Mouse (Mus musculus) embryonic facial prominence, embryonic 10.5 days (tissue): ENCODE data around the gene Tmub1. TPM values are rescaled to one million over a fixed set of nuclear protein-coding genes. Genes with fewer than 3 reads are reported as not detected.
A peak's percentile ranks its signal among the peaks of the same experiment; 100 is the strongest.

ENCODE experiments used
- DNase-seq: peaks from one replicate; pipeline ENCODE4 v3.0.0-alpha.2; 2017; ENCODE audit warnings: low spot score
- H3K27ac ChIP-seq: fragments of 300-500 bp; sonication (generic); replicated peaks from 2 replicates; pipeline ENCODE4 v1.5.1; 2016; ENCODE audit warnings: mild to moderate bottlenecking
- H3K27me3 ChIP-seq: fragments of 300-500 bp; sonication (generic); replicated peaks from 2 replicates; pipeline ENCODE4 v1.6.1; 2016; ENCODE audit warnings: low read depth, mild to moderate bottlenecking; ENCODE audit not compliant: poor library complexity, severe bottlenecking
- H3K36me3 ChIP-seq: fragments of 300-500 bp; sonication (generic); replicated peaks from 2 replicates; pipeline ENCODE4 v1.6.1; 2016; ENCODE audit warnings: mild to moderate bottlenecking, moderate library complexity
- H3K4me1 ChIP-seq: fragments of 300-500 bp; sonication (generic); 2 replicates; pipeline ENCODE4 v1.6.1; 2016
- H3K4me3 ChIP-seq: fragments of 300-500 bp; sonication (generic); 2 replicates; pipeline ENCODE4 v1.5.1; 2016; ENCODE audit warnings: mild to moderate bottlenecking, moderate library complexity
- H3K9me3 ChIP-seq: fragments of 300-500 bp; sonication (generic); 2 replicates; pipeline ENCODE4 v1.6.1; 2016; ENCODE audit warnings: mild to moderate bottlenecking
- WGBS: fragments of 180-500 bp; shearing (Covaris S2); methylation state at CpG from one replicate; pipeline ENCODE4 v1.1.7; 2016; 5-methylcytosine and 5-hydroxymethylcytosine counted together
- polyA plus RNA-seq: library from polyadenylated mRNA; unstranded; fragments of >200 nt; fragmentation: Nextera tagmentation; extraction: Ambion mirVana; gene quantifications from 2 replicates; pipeline ENCODE4 v1.2.1, GENCODE M21; 2016

Tmub1 gene
- 24.7 and 25.0 TPM in 2 replicates for polyA plus RNA-seq

DNA sequence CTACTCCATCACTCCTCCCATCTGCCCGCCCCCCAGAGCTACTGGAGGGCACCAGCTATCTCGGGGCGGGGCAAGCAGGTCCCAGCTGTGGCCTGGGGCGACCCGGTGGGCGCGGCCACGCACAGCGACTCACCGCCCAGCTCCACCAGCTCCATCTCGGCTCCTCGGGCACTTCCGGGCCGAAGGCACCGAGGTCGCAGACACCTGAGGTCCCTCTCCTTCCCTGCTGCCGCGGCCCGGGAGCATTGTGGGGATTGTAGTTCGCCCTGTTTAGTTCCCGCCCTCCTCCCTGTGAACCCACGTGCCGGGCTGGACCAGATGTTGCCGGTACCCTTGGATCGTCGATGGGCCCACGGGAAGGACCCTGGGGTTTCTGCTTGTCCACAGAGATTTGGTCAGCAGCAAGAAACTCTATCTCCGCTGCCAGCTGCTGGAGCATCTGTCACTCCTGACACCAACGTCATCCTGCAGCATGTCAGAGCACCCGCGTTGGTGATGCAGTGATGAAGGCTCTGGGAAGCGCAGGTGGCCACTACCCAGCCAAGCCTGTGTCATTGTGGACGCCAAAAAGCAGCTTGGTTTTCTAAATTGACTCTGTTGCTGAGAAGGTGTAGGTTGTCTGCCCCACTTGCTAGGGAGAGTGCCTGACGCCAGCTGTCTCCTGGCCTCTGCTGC, at the start of gene Tmub1:
Gene Tmub1 (minus strand): TSS at position 231 of the 675 bp plus-strand sequence.
- Histone ChIP-seq H3K9me3 (no peaks in the 10 kb centered on the region), H3K4me1 (peaks cover 57% of the 10 kb centered on the region), H3K27ac (peak within 1 kb of the TSS; percentile 84), H3K4me3 (peak within 1 kb of the TSS; percentile 98), H3K36me3 (peaks cover 13% of the 10 kb centered on the region), H3K27me3 (peaks cover 22% of the 10 kb centered on the region)
- WGBS: 2% methylated on average over 34 of the region's 34 CpGs
- DNase-seq: peak; percentile 89

DNA sequence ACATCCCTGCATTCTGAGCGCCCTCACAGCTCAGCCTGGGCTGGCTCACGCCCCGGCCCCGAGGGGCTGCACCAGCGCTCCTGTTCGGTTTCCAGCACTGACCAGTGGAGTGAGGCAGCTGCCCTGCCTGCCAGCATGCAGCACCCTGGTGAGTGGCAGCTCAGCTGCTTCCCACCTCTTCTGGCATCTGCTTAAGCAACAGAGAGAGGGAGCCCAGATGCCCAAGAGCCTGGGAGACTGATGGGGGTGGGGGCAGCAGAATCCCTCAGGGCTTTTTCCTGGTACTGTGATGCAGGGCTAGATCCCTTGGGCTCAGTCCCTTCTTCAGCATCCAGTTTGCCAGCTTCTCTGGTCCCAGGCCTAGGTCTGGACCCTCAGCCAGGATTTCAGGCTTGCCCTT, 49.1 kb upstream of the Tmub1 start:
- no peak overlapping the region for H3K4me3 ChIP-seq
- H3K4me1 ChIP-seq: peaks cover 56% of the 10 kb centered on the region
- DNase-seq: no peak
- H3K27me3 ChIP-seq: no peaks in the 10 kb centered on the region
- H3K36me3 ChIP-seq: peaks cover 100% of the 10 kb centered on the region
- 43% methylated on average over 6 of the region's 6 CpGs for WGBS
- H3K27ac ChIP-seq: no peak overlapping the region; the same call in 1 of the 2 replicates
- H3K9me3 ChIP-seq: no peaks in the 10 kb centered on the region

DNA sequence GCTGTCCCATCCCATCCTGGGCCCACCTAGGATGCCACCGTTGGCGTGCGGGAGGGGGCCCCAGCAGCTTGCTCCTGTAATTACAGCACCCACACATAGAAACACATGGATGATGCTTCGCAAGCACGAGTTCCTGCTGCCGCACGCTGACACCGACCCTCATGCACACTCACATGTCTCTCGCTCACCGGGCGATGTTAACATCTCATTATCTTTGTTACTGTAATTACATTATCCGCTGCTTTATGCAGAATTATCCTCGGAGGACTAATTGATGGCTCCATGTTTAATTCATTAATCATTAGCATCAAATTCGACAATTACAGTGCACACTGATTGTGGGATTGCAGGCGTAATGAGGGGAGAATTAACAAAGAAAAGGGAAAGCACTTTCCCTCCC, 47.4 kb upstream of the Tmub1 start:
- Histone ChIP-seq H3K9me3 (no peaks in the 10 kb centered on the region), H3K36me3 (peaks cover 100% of the 10 kb centered on the region), H3K4me1 (peaks cover 47% of the 10 kb centered on the region), H3K27ac (no peak overlapping the region), H3K27me3 (no peaks in the 10 kb centered on the region), H3K4me3 (no peak overlapping the region)
- WGBS: 89% methylated on average over 15 of the region's 15 CpGs
- no peak for DNase-seq

DNA sequence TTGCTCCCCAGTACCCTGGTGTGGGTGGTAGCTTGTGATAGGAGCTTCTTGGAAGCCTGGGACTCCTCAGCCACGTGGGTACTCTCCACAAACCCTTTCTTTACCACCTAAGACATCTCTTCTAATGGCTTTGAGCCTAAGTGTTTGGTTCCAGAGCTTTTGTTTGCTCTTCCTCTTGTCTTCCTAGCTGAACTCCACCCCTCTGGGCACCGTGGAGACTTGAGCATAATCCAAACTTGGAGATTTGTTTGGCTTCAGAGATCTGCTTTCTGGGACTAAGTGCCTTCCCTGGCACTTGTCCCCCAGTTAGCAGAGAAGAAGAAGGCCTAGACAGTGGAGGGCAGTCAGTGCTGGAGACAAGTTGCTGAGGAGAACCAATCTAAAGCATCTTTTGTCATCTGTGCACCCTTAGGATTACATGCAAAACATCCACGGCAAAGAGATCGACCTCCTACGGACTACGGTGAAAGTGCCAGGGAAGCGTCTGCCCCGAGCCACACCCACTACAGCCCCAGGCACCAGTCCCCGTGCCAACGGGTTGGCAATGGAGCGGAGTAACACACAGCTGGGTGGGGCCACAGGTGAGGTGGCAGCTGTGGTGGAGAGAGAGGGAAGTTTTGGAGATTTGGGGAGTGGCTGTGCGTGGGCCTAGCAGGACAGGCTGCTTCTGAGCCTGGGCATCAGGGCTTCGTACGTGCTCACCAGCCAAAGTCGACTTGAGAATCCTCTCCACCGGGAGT, 45.1 kb upstream of the Tmub1 start:
- Histone ChIP-seq H3K4me1 (peaks cover 24% of the 10 kb centered on the region), H3K36me3 (peaks cover 100% of the 10 kb centered on the region)
- 88% methylated on average over 16 of the region's 16 CpGs for WGBS

DNA sequence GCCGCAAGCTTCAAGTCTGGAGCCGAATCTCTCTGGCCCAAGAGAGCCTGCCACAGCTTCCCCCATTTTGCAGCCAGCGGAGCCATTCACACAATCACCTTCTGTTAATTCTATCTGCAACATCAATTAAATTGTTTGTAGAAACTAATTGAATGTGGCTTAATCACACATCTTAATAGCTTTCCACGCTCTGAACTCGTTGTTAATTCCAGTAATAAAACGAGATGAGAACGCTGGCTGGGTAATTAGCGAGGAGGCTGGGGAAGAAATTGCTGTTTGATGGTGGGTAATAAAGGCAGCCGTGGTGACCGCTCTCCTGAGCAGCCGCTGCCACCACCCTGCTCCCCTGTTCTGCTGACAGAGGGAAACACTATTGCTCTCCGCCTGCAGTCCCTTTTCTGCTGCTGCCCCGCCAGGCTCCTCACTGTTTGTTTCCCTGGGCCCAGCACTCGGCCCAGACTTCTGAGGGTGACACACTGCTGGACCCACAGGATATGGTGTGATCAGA, 42.8 kb upstream of the Tmub1 start:
- no peaks in the 10 kb centered on the region for H3K9me3 ChIP-seq
- peaks cover 5% of the 10 kb centered on the region for H3K27me3 ChIP-seq
- peaks cover 14% of the 10 kb centered on the region for H3K4me1 ChIP-seq
- no peak overlapping the region for H3K27ac ChIP-seq
- no peak for DNase-seq
- H3K4me3 ChIP-seq: no peak overlapping the region
- 80% methylated on average over 14 of the region's 14 CpGs for WGBS
- H3K36me3 ChIP-seq: peaks cover 97% of the 10 kb centered on the region

More for the DNA sequence above, 45.1 kb upstream of the Tmub1 start:
- H3K27me3 ChIP-seq: no peaks in the 10 kb centered on the region
- H3K27ac ChIP-seq: no peak overlapping the region
- no peak for DNase-seq
- no peaks in the 10 kb centered on the region for H3K9me3 ChIP-seq
- no peak overlapping the region for H3K4me3 ChIP-seq

DNA sequence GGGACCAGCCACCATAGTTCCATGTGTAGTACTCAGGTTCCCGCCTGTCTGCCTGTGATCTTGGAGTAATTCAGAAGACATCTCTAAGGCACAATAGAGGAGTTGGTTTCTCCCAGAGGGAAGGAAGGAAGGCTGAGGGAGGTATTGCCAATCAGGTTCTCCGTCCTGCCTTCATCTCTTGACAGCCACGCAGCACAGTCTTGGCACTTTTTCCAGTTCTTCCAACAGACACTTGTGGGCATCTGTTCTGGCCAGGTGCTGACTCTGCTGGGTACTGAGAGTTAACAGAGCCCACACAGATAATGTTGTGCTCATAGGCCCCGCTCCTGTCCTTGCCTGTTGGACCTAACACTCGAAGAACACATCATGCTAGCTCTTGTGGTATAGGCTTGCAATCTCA, 39.1 kb upstream of the Tmub1 start:
- WGBS: 86% methylated on average over 5 of the region's 5 CpGs
- H3K27ac ChIP-seq: no peak overlapping the region
- no peak overlapping the region for H3K4me3 ChIP-seq
- peaks cover 94% of the 10 kb centered on the region for H3K36me3 ChIP-seq
- no peak for DNase-seq
- peaks cover 48% of the 10 kb centered on the region for H3K4me1 ChIP-seq
- no peaks in the 10 kb centered on the region for H3K9me3 ChIP-seq
- H3K27me3 ChIP-seq: peaks cover 30% of the 10 kb centered on the region

DNA sequence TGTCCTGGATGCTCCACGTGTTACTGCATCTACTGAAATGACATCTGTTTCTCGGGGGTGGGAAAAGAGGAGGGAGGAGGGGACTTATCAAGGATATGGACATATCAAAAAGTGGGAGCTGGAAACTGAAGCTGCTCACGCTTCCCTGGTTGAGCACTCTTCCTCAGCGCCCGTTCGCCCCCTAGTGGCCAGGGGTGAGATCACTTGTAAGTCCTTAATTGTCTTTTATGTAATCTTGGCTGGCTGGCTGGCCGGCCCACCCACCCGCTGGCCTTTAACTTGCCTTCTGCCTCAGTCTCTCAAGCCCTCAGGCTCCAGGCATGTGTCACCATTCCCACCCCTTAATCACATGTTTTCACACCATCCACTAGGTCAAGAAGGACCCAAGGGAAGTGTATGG, 38.4 kb upstream of the Tmub1 start:
- DNase-seq: peak; percentile 91
- H3K9me3 ChIP-seq: no peaks in the 10 kb centered on the region
- H3K4me3 ChIP-seq: no peak overlapping the region
- peaks cover 30% of the 10 kb centered on the region for H3K27me3 ChIP-seq
- H3K36me3 ChIP-seq: peaks cover 94% of the 10 kb centered on the region
- peaks cover 54% of the 10 kb centered on the region for H3K4me1 ChIP-seq
- H3K27ac ChIP-seq: no peak overlapping the region
- 2% methylated on average over 8 of the region's 8 CpGs for WGBS

DNA sequence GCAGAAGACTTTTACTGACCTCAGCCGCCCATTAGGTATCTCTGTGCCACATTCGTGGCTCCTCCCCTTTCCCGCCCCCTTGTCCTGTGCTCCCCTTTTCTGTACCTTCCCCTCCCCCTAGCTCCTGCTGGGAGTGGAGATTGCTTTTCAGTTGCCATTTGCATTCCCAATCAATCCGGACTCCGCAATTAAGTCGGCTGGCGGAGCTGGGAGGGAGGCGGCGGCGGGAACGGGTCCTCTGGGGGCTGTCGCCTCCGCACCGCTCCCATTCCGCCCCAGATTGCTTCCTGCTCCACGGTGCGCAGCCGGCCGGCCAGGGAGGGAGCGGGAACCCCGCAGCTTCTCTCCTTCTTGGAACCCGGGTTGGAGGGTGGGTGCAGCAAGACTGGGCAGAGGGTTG, 37.3 kb upstream of the Tmub1 start:
- Histone ChIP-seq H3K27me3 (peaks cover 30% of the 10 kb centered on the region), H3K4me3 (peak overlapping the region; percentile 41), H3K36me3 (peaks cover 94% of the 10 kb centered on the region), H3K9me3 (no peaks in the 10 kb centered on the region), H3K4me1 (peaks cover 63% of the 10 kb centered on the region), H3K27ac (peak overlapping the region; percentile 66)
- peak; percentile 50 for DNase-seq
- WGBS: 11% methylated on average over 22 of the region's 22 CpGs

DNA sequence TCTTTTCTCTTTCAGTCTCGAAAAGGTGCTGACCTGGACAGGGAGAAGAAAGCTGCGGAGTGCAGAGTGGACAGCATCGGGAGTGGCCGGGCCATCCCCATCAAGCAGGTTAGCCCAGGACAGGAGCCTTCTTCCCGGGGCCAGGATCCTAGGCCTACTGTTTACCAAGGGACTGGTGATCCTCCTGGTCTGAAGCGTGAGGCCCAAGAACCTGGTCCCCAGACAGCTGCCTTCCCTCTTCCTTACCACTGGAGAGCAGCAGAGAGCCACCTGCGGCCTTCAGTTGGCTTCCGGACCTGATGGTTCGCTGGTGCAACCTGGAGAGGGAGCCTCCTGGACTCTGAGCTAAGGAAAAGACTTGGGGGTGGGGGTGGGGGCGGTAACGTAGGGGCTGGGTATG, 35.7 kb upstream of the Tmub1 start:
- no peak overlapping the region for H3K4me3 ChIP-seq
- H3K4me1 ChIP-seq: peaks cover 63% of the 10 kb centered on the region
- peak; percentile 83 for DNase-seq
- peak overlapping the region; percentile 68; the same call in 1 of the 2 replicates for H3K27ac ChIP-seq
- peaks cover 94% of the 10 kb centered on the region for H3K36me3 ChIP-seq
- peaks cover 30% of the 10 kb centered on the region for H3K27me3 ChIP-seq
- no peaks in the 10 kb centered on the region for H3K9me3 ChIP-seq
- 24% methylated on average over 11 of the region's 11 CpGs for WGBS

DNA sequence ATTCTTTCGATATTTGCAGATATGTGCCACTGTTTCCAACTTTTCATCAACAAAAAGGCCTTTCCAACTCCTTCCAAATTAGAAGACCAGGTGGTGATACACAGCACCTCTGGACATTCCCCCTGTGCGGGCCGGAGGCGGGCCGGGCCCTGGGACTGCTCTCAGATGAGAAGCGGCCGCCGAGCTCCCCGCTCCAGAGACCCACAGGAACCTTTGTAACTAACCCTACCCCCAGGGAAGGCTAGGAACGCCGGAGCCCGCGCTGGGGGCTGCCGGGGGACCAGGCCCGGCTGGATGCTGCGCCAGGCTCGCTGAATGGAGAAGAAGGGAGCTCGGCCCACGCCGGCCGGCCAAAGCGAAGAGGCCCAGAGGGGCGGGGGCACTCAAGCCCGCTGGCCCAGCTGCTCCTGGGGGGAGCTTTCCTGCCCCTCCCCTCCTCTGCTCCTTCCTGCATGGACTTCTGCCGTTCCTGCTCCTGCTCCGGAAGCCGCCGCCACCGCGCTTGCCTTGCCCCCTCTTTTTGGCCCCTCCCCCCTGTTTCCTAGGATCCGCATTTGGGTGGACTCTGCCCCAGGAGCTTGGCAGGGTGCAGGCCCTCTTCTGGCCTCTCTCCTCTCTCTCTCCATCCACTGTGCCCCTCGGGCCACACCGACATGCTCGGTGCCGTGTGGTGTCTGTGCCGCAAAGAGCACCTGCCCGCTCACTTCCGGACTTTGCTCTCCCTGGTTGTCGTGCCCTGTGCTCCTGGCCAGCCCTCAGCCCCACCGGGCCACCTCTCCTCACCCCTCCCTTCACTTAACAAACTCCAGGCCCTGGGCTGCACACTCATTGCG, 34.8 kb upstream of the Tmub1 start:
- no peaks in the 10 kb centered on the region for H3K9me3 ChIP-seq
- H3K27me3 ChIP-seq: peaks cover 30% of the 10 kb centered on the region
- DNase-seq: peak; percentile 56
- H3K4me1 ChIP-seq: peaks cover 63% of the 10 kb centered on the region
- H3K27ac ChIP-seq: peak overlapping the region; percentile 68
- H3K36me3 ChIP-seq: peaks cover 94% of the 10 kb centered on the region
- WGBS: 36% methylated on average over 41 of the region's 41 CpGs
- H3K4me3 ChIP-seq: peak overlapping the region; percentile 8; the same call in 1 of the 2 replicates

DNA sequence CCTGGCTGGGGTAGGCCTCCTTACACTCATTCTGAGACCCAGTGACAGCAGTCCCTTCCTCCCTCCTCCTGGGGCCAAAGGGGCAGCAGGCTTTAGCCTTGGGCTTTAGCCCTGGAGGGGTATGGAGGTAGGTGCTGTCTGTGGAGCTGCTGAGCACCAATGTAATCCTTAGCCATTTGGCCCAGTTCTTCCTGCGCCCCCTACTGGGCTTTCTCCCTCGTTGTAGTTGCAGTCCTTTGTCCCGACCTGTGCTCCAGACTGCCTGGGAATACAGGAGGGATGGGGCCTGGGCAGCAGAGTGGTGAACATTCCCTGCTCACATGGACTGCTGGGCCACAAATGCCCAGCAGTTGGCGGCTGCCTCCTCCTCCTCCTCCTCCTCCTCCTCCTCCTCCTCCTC, 34.0 kb upstream of the Tmub1 start:
- Histone ChIP-seq H3K4me3 (no peak overlapping the region), H3K27me3 (peaks cover 30% of the 10 kb centered on the region), H3K9me3 (no peaks in the 10 kb centered on the region), H3K27ac (peak overlapping the region; percentile 37), H3K4me1 (peaks cover 63% of the 10 kb centered on the region), H3K36me3 (peaks cover 94% of the 10 kb centered on the region)
- 9% methylated on average over 4 of the region's 4 CpGs for WGBS
- DNase-seq: peak; percentile 87

DNA sequence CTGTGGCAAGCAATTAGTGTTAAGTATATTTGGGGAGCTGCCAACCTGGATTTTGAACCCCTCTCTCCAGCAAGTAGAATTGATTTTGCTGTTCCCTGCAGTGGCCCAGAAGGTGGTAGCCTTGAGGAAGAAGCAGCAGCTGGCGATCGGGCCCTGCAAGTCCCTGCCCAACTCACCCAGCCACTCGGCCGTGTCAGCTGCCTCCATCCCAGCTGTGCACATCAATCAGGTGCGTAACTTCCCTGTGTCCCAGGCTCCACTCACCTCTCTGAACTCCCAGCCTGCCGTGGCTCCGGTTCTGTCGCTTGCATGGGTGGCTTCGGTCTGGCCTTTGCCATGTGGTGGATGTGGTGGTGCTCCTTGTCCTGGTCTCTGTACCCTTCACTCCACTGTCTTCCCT, 30.3 kb upstream of the Tmub1 start:
- Histone ChIP-seq H3K36me3 (peaks cover 74% of the 10 kb centered on the region), H3K4me3 (no peak overlapping the region), H3K9me3 (no peaks in the 10 kb centered on the region), H3K27me3 (peaks cover 37% of the 10 kb centered on the region), H3K27ac (no peak overlapping the region), H3K4me1 (peaks cover 62% of the 10 kb centered on the region)
- DNase-seq: no peak
- 91% methylated on average over 9 of the region's 9 CpGs for whole genome bisulfite sequencing
